Mouse (Mus musculus): Measurements from ENCODE around the gene Rwdd3.

DNA sequence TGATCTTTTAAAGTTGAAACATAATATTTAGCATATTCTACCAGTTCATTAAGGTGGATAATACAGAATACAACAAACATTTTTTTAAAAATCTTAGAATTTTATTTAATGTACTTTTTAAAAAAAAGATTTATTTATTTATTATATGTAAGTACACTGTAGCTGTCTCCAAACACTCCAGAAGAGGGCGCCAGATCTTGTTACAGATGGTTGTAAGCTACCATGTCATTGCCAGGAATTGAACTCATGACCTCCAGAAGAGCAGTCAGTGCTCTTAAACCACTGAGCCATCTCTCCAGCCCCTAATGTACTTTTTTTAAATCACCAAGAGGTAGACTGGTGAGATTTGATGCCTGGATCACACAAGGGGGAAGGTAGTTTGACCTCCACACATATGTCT lies 40.7 kb upstream of the Rwdd3 start:
- TF ChIP-seq CTCF (IDR thresholded peaks at IDR 0.05; ENCODE audit: low read depth) (peak; percentile 39), EP300 (optimal IDR thresholded peaks at IDR 0.05) (no peak)
